Mouse (Mus musculus) right cerebral cortex, postnatal 4 days (tissue): ENCODE results near the gene D430041D05Rik.
A peak's percentile ranks its signal among the peaks of the same experiment; 100 is the strongest.
"Not testable (repeated sequence)": the region's sequence is repeated elsewhere in the genome, so short reads cannot be mapped to it uniquely, and the experiment has no call there.

Source experiments
- DNase-seq: peaks from one replicate; pipeline ENCODE4 v3.0.0-alpha.2; 2022

Gene D430041D05Rik

DNA sequence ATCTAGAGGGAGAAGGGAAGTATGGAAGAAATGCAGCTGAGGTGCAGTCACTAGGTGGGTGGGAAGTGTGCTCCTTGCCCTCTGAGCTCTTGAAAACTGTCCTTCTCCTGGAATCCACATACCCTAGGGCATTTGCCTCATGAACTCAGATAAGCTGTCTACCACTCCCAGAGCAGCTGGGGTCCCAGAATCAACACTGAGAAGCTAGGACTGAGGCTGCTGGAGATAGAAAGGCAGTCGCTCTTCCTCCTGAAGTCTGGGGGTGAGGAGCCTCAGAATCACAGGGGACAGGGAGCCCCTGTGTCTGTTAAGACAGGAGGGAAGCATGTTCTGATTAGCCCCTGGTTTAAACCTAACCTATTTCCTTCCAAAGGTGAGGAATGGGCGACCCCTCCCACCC lies 301.3 kb downstream of the D430041D05Rik start:
- no peak for DNase-seq

DNA sequence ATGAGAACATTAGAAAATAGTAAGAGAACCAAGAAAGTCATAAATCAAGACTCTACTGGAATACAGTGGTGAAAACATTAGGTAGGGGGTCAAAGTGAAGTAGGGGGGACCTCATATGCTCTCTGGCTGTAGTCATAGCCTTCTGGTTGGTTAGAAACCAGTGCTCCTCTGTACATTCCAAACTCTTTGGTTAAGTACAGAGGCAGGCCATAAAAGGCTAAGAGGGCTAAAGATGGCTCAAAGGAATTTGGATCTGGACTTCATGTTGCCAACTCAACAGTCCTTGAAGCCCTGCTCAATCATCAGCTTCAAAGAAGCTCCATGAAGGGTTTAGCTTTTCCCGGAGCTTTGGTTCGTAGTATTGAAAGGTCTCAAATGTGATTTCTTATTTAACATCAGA lies 301.8 kb downstream of the D430041D05Rik start:
- not testable (repeated sequence) for DNase-seq

DNA sequence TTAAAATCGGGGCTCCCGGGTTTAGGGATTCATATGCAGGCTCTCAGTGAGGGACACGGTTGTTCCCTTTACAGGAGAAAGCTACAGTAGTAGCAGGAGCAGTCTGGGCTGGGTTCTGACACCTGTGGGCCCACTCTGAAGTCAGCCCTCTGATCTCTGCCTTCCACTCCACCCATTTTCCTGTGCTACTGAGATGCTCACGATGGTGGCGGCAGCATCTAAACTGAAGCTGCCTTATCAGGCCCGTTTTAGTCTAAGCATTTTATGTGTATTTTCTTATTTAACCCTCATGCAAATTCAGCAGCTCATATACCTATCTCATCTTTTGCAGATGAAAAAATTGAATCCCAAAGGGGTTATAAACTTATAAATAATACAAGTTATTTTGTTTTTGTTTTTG lies 306.0 kb downstream of the D430041D05Rik start:
- DNase-seq, result no peak

GRCm38 (mm10) chr2:104099946-104100345 lies 310.9 kb downstream of the D430041D05Rik start:
- no peak for DNase-seq

GRCm38 (mm10) chr2:104099231-104099585 lies 311.6 kb downstream of the D430041D05Rik start:
- no peak for DNase-seq

DNA sequence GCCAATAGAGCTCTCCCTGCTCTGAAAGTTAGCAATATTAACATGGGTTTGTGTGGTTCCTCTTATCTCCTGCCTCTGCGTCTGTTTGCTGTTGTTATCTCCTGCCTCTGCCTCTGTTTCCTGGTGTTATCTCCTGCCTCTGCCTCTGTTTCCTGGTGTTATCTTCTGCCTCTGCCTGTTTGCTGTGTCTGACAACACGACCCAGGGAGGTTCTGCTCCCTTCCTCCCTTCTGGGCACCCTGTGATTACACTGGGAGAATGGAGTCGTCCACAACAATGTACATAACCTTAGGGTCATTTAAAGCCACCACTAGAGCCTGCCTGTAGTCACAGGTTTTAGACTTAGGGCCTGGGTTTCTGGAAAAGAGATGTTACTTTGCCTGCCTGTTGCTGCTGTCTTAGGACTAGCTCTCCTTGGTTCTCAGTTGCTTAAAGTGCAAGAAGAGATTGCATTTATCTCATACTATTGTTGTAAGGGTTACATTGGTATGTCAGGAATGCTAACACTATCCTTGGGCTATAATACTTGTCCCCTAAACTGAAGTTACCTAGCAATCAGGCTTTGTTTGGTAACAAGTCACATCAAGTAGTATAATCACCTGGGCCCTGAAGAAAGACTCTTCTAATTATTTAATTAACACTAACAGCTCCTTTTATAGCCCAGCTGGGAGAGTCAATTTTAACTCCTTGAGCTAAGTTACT lies 312.1 kb downstream of the D430041D05Rik start:
- no peak for DNase-seq

GRCm38 (mm10) chr2:104097396-104097795 lies 313.4 kb downstream of the D430041D05Rik start:
- not testable (repeated sequence) for DNase-seq

GRCm38 (mm10) chr2:104096796-104097195 lies 314.0 kb downstream of the D430041D05Rik start:
- DNase-seq, result not testable (repeated sequence)

DNA sequence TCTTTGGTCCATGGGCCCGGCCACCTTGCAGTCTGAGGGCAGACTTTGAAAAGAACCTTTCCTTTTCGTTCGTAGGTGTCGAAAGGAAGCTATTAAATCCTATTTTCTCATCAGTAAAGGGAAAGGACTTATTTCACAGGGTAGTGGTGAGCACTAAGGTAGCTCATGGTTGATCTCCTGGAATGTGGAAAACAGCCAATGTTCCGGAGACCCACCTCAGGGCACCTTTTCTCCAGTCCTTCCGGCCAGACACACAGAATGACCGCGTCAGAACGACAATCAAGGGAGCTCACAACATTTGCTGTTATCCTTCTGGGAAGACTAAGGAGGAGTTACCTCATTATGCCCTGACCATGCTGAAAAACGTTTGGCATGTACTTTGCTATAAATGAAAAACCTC lies 314.6 kb downstream of the D430041D05Rik start:
- no peak for DNase-seq

GRCm38 (mm10) chr2:104095741-104096213 lies 315.0 kb downstream of the D430041D05Rik start, which contains the start of gene Cd59a:
TSS of gene Cd59a (plus strand) at chr2:104095801.
- DNase-seq, result peak; percentile 27

GRCm38 (mm10) chr2:104093305-104093704 lies 317.5 kb downstream of the D430041D05Rik start:
- DNase-seq, result no peak
